Mouse (Mus musculus): ENCODE results near the gene Lactbl1.
A peak's percentile ranks its signal among the peaks of the same experiment; 100 is the strongest.

Gene Lactbl1

GRCm38 (mm10) chr4:136636983-136637562 is 14.7 kb downstream of the Lactbl1 start:
- no peak for DNase-seq (ENCODE audit: low spot score)

- peak; percentile 67 for DNase-seq (ENCODE audit: low spot score)
Observed at GRCm38 (mm10) chr4:136637563-136638229, 15.3 kb downstream of the Lactbl1 start.

GRCm38 (mm10) chr4:136638230-136638750 is 15.9 kb downstream of the Lactbl1 start:
- no peak for DNase-seq (ENCODE audit: low spot score)

- no peak for DNase-seq (ENCODE audit: low spot score)
Observed at GRCm38 (mm10) chr4:136638890-136639289, 16.5 kb downstream of the Lactbl1 start.

GRCm38 (mm10) chr4:136648922-136649479 is 26.6 kb downstream of the Lactbl1 start:
- peak; percentile 72 for DNase-seq (ENCODE audit: low spot score)

- DNase-seq (ENCODE audit: low spot score), result no peak
Observed at GRCm38 (mm10) chr4:136649480-136650196, 27.2 kb downstream of the Lactbl1 start.

- no peak for DNase-seq (ENCODE audit: low spot score)
Observed at GRCm38 (mm10) chr4:136650261-136650660, 27.8 kb downstream of the Lactbl1 start.

GRCm38 (mm10) chr4:136651357-136651811 is 29.0 kb downstream of the Lactbl1 start:
- no peak for DNase-seq (ENCODE audit: low spot score)

GRCm38 (mm10) chr4:136651882-136652527 is 29.6 kb downstream of the Lactbl1 start:
- no peak for DNase-seq (ENCODE audit: low spot score)

GRCm38 (mm10) chr4:136652528-136652910 is 30.1 kb downstream of the Lactbl1 start:
- no peak for DNase-seq (ENCODE audit: low spot score)

GRCm38 (mm10) chr4:136653019-136653418 is 30.6 kb downstream of the Lactbl1 start:
- no peak for DNase-seq (ENCODE audit: low spot score)

- DNase-seq (ENCODE audit: low spot score), result no peak
Observed at GRCm38 (mm10) chr4:136653692-136654234, 31.3 kb downstream of the Lactbl1 start.

GRCm38 (mm10) chr4:136657914-136658313 is 35.5 kb downstream of the Lactbl1 start:
- no peak for DNase-seq (ENCODE audit: low spot score)

GRCm38 (mm10) chr4:136665068-136665467 is 42.6 kb downstream of the Lactbl1 start:
- no peak for DNase-seq (ENCODE audit: low spot score)

- no peak for DNase-seq (ENCODE audit: low spot score)
Observed at GRCm38 (mm10) chr4:136666002-136666401, 43.6 kb downstream of the Lactbl1 start.

- no peak for DNase-seq (ENCODE audit: low spot score)
Observed at GRCm38 (mm10) chr4:136667757-136668156, 45.3 kb downstream of the Lactbl1 start.

GRCm38 (mm10) chr4:136672335-136673090 is 50.1 kb downstream of the Lactbl1 start:
- no peak for DNase-seq (ENCODE audit: low spot score)

- no peak for DNase-seq (ENCODE audit: low spot score)
Observed at GRCm38 (mm10) chr4:136675439-136675838, 53.0 kb downstream of the Lactbl1 start.

GRCm38 (mm10) chr4:136678480-136678879 is 56.1 kb downstream of the Lactbl1 start:
- DNase-seq (ENCODE audit: low spot score), result peak; percentile 81

- DNase-seq (ENCODE audit: low spot score), result no peak
Observed at GRCm38 (mm10) chr4:136679221-136679620, 56.8 kb downstream of the Lactbl1 start.

GRCm38 (mm10) chr4:136680641-136681040 is 58.2 kb downstream of the Lactbl1 start:
- DNase-seq (ENCODE audit: low spot score), result no peak

Data from left cerebral cortex, adult 11 months (tissue).